Mouse (Mus musculus): ENCODE data around the gene Ahcyl1.

GRCm38 (mm10) chr3:107746026-107746425 is 49.7 kb upstream of the Ahcyl1 start:
- no peak for TF ChIP-seq CTCF (IDR thresholded peaks at IDR 0.05; ENCODE audit: control insufficient read depth, insufficient read depth, insufficient read length)
- TF ChIP-seq USF1 (IDR thresholded peaks at IDR 0.05; ENCODE audit: low read depth) = no peak
- no peak for TF ChIP-seq MAX (IDR thresholded peaks at IDR 0.05)
- TF ChIP-seq MYOD1 (IDR thresholded peaks at IDR 0.05; ENCODE audit: control insufficient read depth, insufficient read length, low read depth) = no peak
- TF ChIP-seq MYOG (IDR thresholded peaks at IDR 0.05; ENCODE audit: control insufficient read depth, extremely low read depth, insufficient read length) = no peak
